Mouse (Mus musculus): Measurements from ENCODE around the gene Lrrc71.

DNA sequence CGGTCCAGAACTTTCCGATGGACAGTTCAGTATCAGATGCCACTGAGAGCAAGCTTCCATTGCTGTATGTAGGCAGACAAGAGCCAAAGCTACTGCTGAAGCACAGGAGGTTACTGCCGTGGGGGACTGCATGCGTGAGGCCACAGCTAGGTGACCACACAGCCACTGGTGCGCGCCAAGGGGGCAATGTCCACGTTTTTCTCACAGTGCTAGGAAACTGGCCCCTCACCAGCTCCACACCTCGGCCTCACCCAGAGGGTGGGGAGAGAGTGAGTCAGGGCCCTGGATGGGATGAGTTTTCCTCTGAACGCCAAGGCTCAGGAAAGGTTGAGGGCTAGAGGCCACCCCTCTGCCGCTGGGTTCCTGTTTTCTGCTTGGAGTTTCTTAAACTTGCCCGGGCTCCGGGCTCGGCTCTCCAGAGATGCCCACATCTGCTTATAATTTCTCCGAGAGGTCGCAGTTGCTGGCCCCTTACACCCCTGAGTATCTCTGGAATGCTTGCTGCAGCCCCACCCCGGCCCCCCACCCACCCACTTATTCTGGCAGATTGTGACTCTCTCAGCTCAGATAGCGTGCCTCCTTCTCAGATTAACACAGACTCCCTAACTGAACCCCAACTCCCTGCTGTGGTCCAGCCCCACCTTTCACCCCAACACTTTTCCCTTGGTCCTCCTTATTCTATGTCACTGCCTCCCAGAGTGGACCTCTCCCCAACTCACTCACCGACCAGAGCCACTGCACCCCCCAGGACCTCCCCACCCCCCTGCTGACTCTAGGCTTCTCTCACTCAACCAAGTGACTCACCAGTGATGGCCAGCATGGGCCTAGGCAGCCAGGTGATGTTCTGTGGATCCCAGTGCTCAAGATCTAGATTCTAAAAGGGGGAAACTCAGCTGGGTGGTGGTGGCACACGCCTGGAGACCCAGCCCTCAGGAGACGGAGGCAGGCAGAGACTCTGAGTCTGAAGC, 13.3 kb upstream of the Lrrc71 start:
- no peak for TF ChIP-seq CTCF (IDR thresholded peaks at IDR 0.05; ENCODE audit: control insufficient read depth, insufficient read depth, insufficient read length)
- TF ChIP-seq USF1 (IDR thresholded peaks at IDR 0.05; ENCODE audit: low read depth): no peak
- TF ChIP-seq MAX (IDR thresholded peaks at IDR 0.05): no peak
- TF ChIP-seq FOSL1 (IDR thresholded peaks at IDR 0.05; ENCODE audit: insufficient read depth, low read length, poor library complexity, severe bottlenecking): no peak

Data from C2C12 (cell line).